Mouse (Mus musculus) limb, embryonic 15.5 days (tissue): Measurements from ENCODE around the gene Nav3. TPM values are rescaled to one million over a fixed set of nuclear protein-coding genes. Genes with fewer than 3 reads are reported as not detected.
"Not testable (repeated sequence)": the region's sequence is repeated elsewhere in the genome, so short reads cannot be mapped to it uniquely, and the experiment has no call there.

Source experiments
- ATAC-seq: fragments of 200-750 bp; cut with Nextera tagmentation; 2 replicates; pipeline ENCODE4 v1.8.0; 2017; ENCODE audit warnings: low read depth, moderate TSS enrichment; ENCODE audit not compliant: insufficient number of reproducible peaks, low FRiP score, low TSS enrichment
- H3K27ac ChIP-seq: fragments of 300-500 bp; sonication (generic); 2 replicates; pipeline ENCODE4 v1.5.1; 2015; ENCODE audit warnings: moderate library complexity, mild to moderate bottlenecking, inconsistent platforms
- H3K27me3 ChIP-seq: fragments of 300-500 bp; sonication (generic); 2 replicates; pipeline ENCODE4 v1.6.1; 2015; ENCODE audit warnings: inconsistent platforms
- H3K36me3 ChIP-seq: fragments of 300-500 bp; sonication (generic); 2 replicates; pipeline ENCODE4 v1.6.1; 2015; ENCODE audit warnings: inconsistent platforms
- H3K4me1 ChIP-seq: fragments of 300-500 bp; sonication (generic); 2 replicates; pipeline ENCODE4 v1.6.1; 2015; ENCODE audit warnings: inconsistent platforms
- H3K4me2 ChIP-seq: fragments of 300-500 bp; sonication (generic); 2 replicates; pipeline ENCODE4 v1.6.1; 2015; ENCODE audit warnings: mild to moderate bottlenecking, inconsistent platforms
- H3K4me3 ChIP-seq: fragments of 300-500 bp; sonication (generic); 2 replicates; pipeline ENCODE4 v1.5.1; 2015; ENCODE audit warnings: mild to moderate bottlenecking, inconsistent platforms
- H3K9ac ChIP-seq: fragments of 300-500 bp; sonication (generic); 2 replicates; pipeline ENCODE4 v1.6.1; 2015; ENCODE audit warnings: inconsistent platforms
- H3K9me3 ChIP-seq: fragments of 300-500 bp; sonication (generic); 2 replicates; pipeline ENCODE4 v1.6.1; 2016; ENCODE audit warnings: inconsistent platforms
- WGBS: fragments of 180-500 bp; shearing (Covaris S2); methylation state at CpG from one replicate; pipeline ENCODE4 v1.1.7; 2015; 5-methylcytosine and 5-hydroxymethylcytosine counted together
- polyA plus RNA-seq: library from polyadenylated mRNA; unstranded; fragments of >200 nt; fragmentation: Nextera tagmentation; extraction: Ambion mirVana; gene quantifications from 2 replicates; pipeline ENCODE4 v1.2.1, GENCODE M21; 2015

Gene Nav3
- polyA plus RNA-seq, 1 experiment from 2014 or later: 8.8 TPM

DNA sequence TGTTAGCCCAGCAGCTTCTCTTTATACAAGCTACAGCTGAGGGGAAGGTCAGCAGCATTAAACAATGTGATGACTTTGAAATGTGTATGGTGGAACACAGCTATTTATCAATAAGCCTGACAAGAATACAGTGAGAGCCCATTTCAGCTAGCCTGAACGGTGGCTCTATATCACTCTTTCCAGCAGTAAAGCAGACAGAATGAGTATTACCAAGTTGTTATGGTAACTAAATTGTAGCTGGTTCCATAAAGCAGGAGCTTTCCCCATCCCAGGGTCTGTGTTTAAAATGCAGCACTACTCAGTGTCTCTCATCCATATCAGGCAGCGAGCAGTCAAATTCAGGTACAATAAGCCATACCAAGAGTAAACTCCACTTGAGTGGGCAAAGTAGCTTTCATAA, 27.0 kb downstream of the Nav3 start:
- Histone ChIP-seq H3K9me3 (no peaks in the 10 kb centered on the region), H3K4me2 (no peak overlapping the region), H3K36me3 (no peaks in the 10 kb centered on the region), H3K27ac (no peak overlapping the region), H3K27me3 (no peaks in the 10 kb centered on the region), H3K4me1 (no peaks in the 10 kb centered on the region), H3K4me3 (no peak overlapping the region), H3K9ac (no peak overlapping the region)
- 77% methylated on average over 2 of the region's 2 CpGs for WGBS
- no peak for ATAC-seq

DNA sequence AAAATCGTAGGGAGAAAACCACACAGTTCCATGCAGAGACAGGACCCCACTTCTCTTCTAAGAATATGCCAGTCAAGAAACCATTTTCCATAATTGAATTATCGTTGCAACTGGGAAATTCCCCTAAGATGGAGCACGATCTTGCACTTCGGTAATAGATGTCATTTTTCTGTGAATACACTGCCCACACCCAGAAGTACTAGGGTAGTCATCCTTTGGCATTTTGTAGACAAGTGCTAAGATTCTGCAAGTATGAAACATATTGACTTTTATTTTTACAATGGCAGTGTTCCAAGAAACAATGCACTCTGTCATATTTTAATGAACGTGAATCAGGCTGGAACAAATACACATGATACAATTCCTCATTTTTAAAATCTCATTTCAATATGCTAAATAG, 34.5 kb downstream of the Nav3 start:
- 81% methylated on average over 5 of the region's 5 CpGs for WGBS
- H3K4me3 ChIP-seq: no peak overlapping the region

GRCm38 (mm10) chr10:110417003-110417402, 39.0 kb downstream of the Nav3 start:
- 73% methylated on average over 5 of the region's 5 CpGs for WGBS
- no peaks in the 10 kb centered on the region for H3K27me3 ChIP-seq

More for the DNA sequence above, 34.5 kb downstream of the Nav3 start:
- no peak for ATAC-seq
- Histone ChIP-seq H3K27ac (no peak overlapping the region), H3K4me2 (no peak overlapping the region), H3K9me3 (no peaks in the 10 kb centered on the region), H3K9ac (no peak overlapping the region), H3K27me3 (no peaks in the 10 kb centered on the region), H3K4me1 (no peaks in the 10 kb centered on the region), H3K36me3 (no peaks in the 10 kb centered on the region)

GRCm38 (mm10) chr10:110415624-110416023, 40.4 kb downstream of the Nav3 start:
- no peak for ATAC-seq
- Histone ChIP-seq H3K27ac (no peak overlapping the region), H3K27me3 (no peaks in the 10 kb centered on the region), H3K4me1 (no peaks in the 10 kb centered on the region), H3K4me3 (no peak overlapping the region), H3K9ac (no peak overlapping the region), H3K36me3 (no peaks in the 10 kb centered on the region), H3K9me3 (no peaks in the 10 kb centered on the region), H3K4me2 (no peak overlapping the region)
- WGBS: 48% methylated on average over 3 of the region's 3 CpGs

More at GRCm38 (mm10) chr10:110417003-110417402, 39.0 kb downstream of the Nav3 start:
- ATAC-seq: no peak
- H3K36me3 ChIP-seq: no peaks in the 10 kb centered on the region
- no peaks in the 10 kb centered on the region for H3K4me1 ChIP-seq
- no peaks in the 10 kb centered on the region for H3K9me3 ChIP-seq
- H3K27ac ChIP-seq: no peak overlapping the region
- no peak overlapping the region for H3K4me2 ChIP-seq
- H3K4me3 ChIP-seq: no peak overlapping the region
- no peak overlapping the region for H3K9ac ChIP-seq

DNA sequence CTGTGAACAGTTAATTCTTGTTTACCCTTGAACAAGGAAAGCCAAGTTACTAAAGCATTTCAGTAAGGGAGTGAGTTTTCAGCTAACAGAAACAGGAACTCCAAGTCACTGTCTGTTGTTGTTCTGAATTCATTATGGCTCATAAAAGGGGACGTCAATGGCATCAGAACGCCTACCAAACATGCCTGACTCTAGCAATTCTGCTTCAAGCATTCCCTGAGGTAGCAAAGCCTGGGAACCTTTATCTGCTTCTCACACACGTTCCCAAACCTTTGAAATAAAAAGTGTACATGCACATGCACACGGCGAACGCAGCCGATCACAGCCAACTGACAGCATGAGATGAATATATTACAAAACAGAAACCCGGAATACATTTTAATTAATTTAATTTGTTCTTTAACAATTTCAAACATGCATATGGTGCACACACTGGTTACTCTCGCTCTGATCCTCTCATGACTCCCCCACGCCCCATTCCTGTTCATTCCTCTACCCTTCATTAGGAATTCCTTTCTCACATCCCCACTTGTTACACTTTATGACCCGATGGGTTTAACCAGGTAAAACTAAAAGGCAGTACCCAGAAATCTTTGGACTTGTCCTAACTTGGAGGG, 42.6 kb downstream of the Nav3 start:
- ATAC-seq: no peak
- 76% methylated on average over 11 of the region's 11 CpGs for WGBS
- Histone ChIP-seq H3K9me3 (no peaks in the 10 kb centered on the region), H3K27me3 (no peaks in the 10 kb centered on the region), H3K27ac (no peak overlapping the region), H3K4me1 (no peaks in the 10 kb centered on the region), H3K4me2 (no peak overlapping the region), H3K9ac (no peak overlapping the region), H3K4me3 (no peak overlapping the region), H3K36me3 (no peaks in the 10 kb centered on the region)

DNA sequence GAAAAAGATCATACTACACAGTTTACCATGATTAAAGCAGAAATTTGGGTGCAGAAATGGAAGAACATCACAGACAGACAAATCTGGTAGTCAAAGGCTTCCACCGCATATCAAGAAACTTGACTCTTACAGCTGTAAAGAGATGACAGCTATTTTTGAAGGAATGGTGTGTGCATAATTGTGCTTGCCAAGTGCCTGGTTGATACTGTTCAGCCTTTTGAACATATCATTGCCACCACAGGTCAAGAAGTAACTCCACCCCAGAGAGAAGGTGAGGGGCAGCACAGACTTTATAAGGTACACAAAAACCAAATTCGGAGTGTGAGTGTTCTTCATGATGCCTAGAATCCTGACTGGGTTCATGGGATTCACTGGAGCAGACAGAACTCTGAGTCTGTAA, 53.1 kb downstream of the Nav3 start:
- Histone ChIP-seq H3K4me1 (no peaks in the 10 kb centered on the region), H3K9ac (no peak overlapping the region), H3K36me3 (no peaks in the 10 kb centered on the region), H3K4me3 (no peak overlapping the region), H3K27ac (no peak overlapping the region), H3K9me3 (no peaks in the 10 kb centered on the region), H3K27me3 (no peaks in the 10 kb centered on the region), H3K4me2 (no peak overlapping the region)
- WGBS: 91% methylated on average over 2 of the region's 2 CpGs
- ATAC-seq: no peak

DNA sequence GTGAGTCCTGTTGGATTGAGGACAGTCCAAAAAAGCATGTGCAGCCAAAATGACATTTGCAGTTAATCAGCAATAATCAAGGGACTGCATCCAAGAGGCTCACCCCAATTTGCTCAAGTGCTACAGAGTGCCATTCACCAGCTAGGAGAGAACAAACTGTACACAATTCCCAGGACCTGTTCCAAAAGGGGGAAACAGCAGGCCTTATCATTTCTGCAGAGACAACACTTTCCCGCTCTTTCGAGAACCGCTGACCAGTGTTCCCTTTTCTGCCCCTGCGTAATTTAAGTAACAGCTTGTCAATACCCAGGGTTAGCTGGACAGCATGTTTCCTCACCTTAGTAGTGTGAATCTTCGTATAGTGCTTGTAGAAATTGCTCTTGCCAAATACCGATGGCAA, 55.4 kb downstream of the Nav3 start:
- Histone ChIP-seq H3K27ac (no peak overlapping the region), H3K36me3 (no peaks in the 10 kb centered on the region), H3K9me3 (no peaks in the 10 kb centered on the region), H3K9ac (no peak overlapping the region), H3K4me1 (no peaks in the 10 kb centered on the region), H3K27me3 (no peaks in the 10 kb centered on the region), H3K4me3 (no peak overlapping the region), H3K4me2 (no peak overlapping the region)
- ATAC-seq: no peak
- WGBS: 86% methylated on average over 6 of the region's 6 CpGs

GRCm38 (mm10) chr10:110398643-110399042, 57.4 kb downstream of the Nav3 start:
- no peaks in the 10 kb centered on the region for H3K4me1 ChIP-seq
- H3K36me3 ChIP-seq: no peaks in the 10 kb centered on the region
- H3K9me3 ChIP-seq: no peaks in the 10 kb centered on the region
- 83% methylated on average over 3 of the region's 3 CpGs for WGBS
- ATAC-seq: no peak
- H3K27me3 ChIP-seq: no peaks in the 10 kb centered on the region
- no peak overlapping the region for H3K27ac ChIP-seq
- H3K4me3 ChIP-seq: no peak overlapping the region
- no peak overlapping the region for H3K4me2 ChIP-seq
- no peak overlapping the region for H3K9ac ChIP-seq

GRCm38 (mm10) chr10:110386476-110387197, 69.4 kb downstream of the Nav3 start:
- no peak overlapping the region for H3K27ac ChIP-seq
- no peak overlapping the region for H3K4me3 ChIP-seq
- 79% methylated on average over 6 of the region's 6 CpGs for WGBS
- no peak for ATAC-seq
- H3K4me2 ChIP-seq: no peak overlapping the region
- H3K4me1 ChIP-seq: no peaks in the 10 kb centered on the region
- no peaks in the 10 kb centered on the region for H3K9me3 ChIP-seq
- H3K9ac ChIP-seq: no peak overlapping the region
- H3K27me3 ChIP-seq: no peaks in the 10 kb centered on the region
- no peaks in the 10 kb centered on the region for H3K36me3 ChIP-seq

DNA sequence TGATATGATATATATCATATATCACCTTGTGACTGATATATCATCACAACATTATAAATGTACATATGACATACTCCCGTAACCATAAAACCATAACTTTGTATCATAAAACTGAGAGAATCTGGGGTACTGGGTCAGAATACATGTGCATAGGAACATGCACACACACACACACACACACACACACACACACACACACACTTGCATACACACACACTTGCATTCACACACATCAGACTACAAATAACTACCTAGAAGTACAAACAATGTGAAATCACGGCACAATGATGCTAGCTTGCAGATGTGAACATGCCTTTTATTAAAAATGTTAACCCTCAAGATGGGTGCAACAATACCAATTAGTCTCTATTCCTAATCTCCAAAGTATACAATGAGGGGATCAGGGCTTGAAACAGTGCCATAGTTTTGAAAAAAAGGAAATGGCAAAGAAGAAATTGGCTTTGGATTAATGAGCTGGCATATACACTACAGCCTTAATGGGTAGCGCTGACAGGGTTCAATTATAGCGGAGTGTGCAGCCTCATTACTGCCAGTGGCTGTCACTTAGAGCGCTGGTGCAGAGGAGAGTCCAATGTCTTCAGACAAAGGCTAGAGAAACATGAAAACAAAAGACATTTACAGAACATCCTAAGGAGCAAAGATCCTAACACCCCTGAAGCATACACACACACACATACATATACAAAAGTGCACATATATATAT, 72.3 kb downstream of the Nav3 start:
- WGBS: 70% methylated on average over 5 of the region's 5 CpGs
- H3K4me3 ChIP-seq, H3K4me2 ChIP-seq, H3K4me1 ChIP-seq, H3K36me3 ChIP-seq, H3K9ac ChIP-seq, H3K9me3 ChIP-seq, ATAC-seq, H3K27me3 ChIP-seq, H3K27ac ChIP-seq: not testable (repeated sequence)

- H3K27me3 ChIP-seq: no peaks in the 10 kb centered on the region
- H3K9ac ChIP-seq: no peak overlapping the region
- ATAC-seq: no peak
- H3K4me2 ChIP-seq: no peak overlapping the region
- no peaks in the 10 kb centered on the region for H3K9me3 ChIP-seq
- H3K4me1 ChIP-seq: no peaks in the 10 kb centered on the region
- no peak overlapping the region for H3K4me3 ChIP-seq
- H3K36me3 ChIP-seq: no peaks in the 10 kb centered on the region
- H3K27ac ChIP-seq: no peak overlapping the region
- WGBS: 98% methylated on average over 2 of the region's 2 CpGs
Observed at GRCm38 (mm10) chr10:110380792-110381191, 75.2 kb downstream of the Nav3 start.

GRCm38 (mm10) chr10:110372724-110373455, 83.1 kb downstream of the Nav3 start:
- WGBS: 66% methylated on average over 11 of the region's 11 CpGs
- no peak for ATAC-seq
- no peaks in the 10 kb centered on the region for H3K36me3 ChIP-seq

More at GRCm38 (mm10) chr10:110372724-110373455, 83.1 kb downstream of the Nav3 start:
- H3K4me2 ChIP-seq: no peak overlapping the region
- no peak overlapping the region for H3K9ac ChIP-seq
- H3K27me3 ChIP-seq: no peaks in the 10 kb centered on the region
- H3K4me3 ChIP-seq: no peak overlapping the region
- no peaks in the 10 kb centered on the region for H3K9me3 ChIP-seq
- no peak overlapping the region for H3K27ac ChIP-seq
- no peaks in the 10 kb centered on the region for H3K4me1 ChIP-seq
